Mouse (Mus musculus) midbrain, embryonic 14.5 days (tissue): ENCODE data around the gene Kars. TPM values are rescaled to one million over a fixed set of nuclear protein-coding genes. Genes with fewer than 3 reads are reported as not detected.

Experiments used
- ATAC-seq: fragments of 200-750 bp; cut with Nextera tagmentation; 2 replicates; pipeline ENCODE4 v1.8.0; 2017; ENCODE audit warnings: moderate number of reproducible peaks, moderate library complexity; ENCODE audit not compliant: low FRiP score, low TSS enrichment
- DNase-seq: peaks from one replicate; pipeline ENCODE4 v3.0.0-alpha.2; 2015
- H3K27ac ChIP-seq: fragments of 300-500 bp; sonication (generic); replicated peaks from 2 replicates; pipeline ENCODE4 v1.5.1; 2014; ENCODE audit warnings: mild to moderate bottlenecking, low read depth, low read length, moderate library complexity
- H3K27me3 ChIP-seq: fragments of 300-500 bp; sonication (generic); 2 replicates; pipeline ENCODE4 v1.6.1; 2014; ENCODE audit warnings: low read length, control low read depth, mixed read lengths; ENCODE audit not compliant: control insufficient read depth, insufficient read depth
- H3K36me3 ChIP-seq: fragments of 300-500 bp; sonication (generic); 2 replicates; pipeline ENCODE4 v1.6.1; 2014; ENCODE audit warnings: low read length, control low read depth; ENCODE audit not compliant: control insufficient read depth, insufficient read depth
- H3K4me1 ChIP-seq: fragments of 300-500 bp; sonication (generic); 2 replicates; pipeline ENCODE4 v1.6.1; 2014; ENCODE audit warnings: mild to moderate bottlenecking, antibody characterized with exemption, low read length, control low read depth; ENCODE audit not compliant: control insufficient read depth, insufficient read depth
- H3K4me2 ChIP-seq: fragments of 300-500 bp; sonication (generic); 2 replicates; pipeline ENCODE4 v1.6.1; 2014; ENCODE audit warnings: mild to moderate bottlenecking, low read length, moderate library complexity
- H3K4me3 ChIP-seq: fragments of 300-500 bp; sonication (generic); replicated peaks from 2 replicates; pipeline ENCODE4 v1.5.1; 2014; ENCODE audit warnings: low read depth, low read length
- H3K9ac ChIP-seq: fragments of 300-500 bp; sonication (generic); replicated peaks from 2 replicates; pipeline ENCODE4 v1.6.1; 2014; ENCODE audit warnings: mild to moderate bottlenecking, low read length, moderate library complexity
- H3K9me3 ChIP-seq: fragments of 300-500 bp; sonication (generic); 2 replicates; pipeline ENCODE4 v1.6.1; 2016; ENCODE audit warnings: low read length, control low read depth, mixed read lengths; ENCODE audit not compliant: control insufficient read depth
- WGBS: fragments of 180-500 bp; shearing (Covaris S2); extraction: QIAGEN DNeasy Blood & Tissue Kit; methylation state at CpG from one replicate; pipeline ENCODE4 v1.1.7; 2014; 5-methylcytosine and 5-hydroxymethylcytosine counted together
- polyA plus RNA-seq: library from polyadenylated mRNA; unstranded; fragments of >200 nt; fragmentation: Nextera tagmentation; extraction: Ambion mirVana; gene quantifications from 2 replicates; pipeline ENCODE4 v1.2.1, GENCODE M21; 2014

Kars gene
- polyA plus RNA-seq, 1 experiment from 2014 or later = 186 TPM

GRCm38 (mm10) chr8:112033071-112033470 lies 21.9 kb upstream of the Kars start:
- Histone ChIP-seq H3K4me3 (no peak overlapping the region), H3K9ac (no peak overlapping the region), H3K27ac (no peak overlapping the region), H3K4me2 (no peak overlapping the region), H3K36me3 (no peaks in the 10 kb centered on the region), H3K9me3 (no peaks in the 10 kb centered on the region), H3K27me3 (no peaks in the 10 kb centered on the region), H3K4me1 (no peaks in the 10 kb centered on the region)
- ATAC-seq = no peak
- DNase-seq = no peak
- 50% methylated on average over 7 of the region's 7 CpGs for WGBS

GRCm38 (mm10) chr8:112030663-112031062 lies 19.5 kb upstream of the Kars start:
- H3K36me3 ChIP-seq = no peaks in the 10 kb centered on the region
- no peak overlapping the region for H3K4me3 ChIP-seq
- no peaks in the 10 kb centered on the region for H3K4me1 ChIP-seq
- H3K9ac ChIP-seq = no peak overlapping the region
- H3K4me2 ChIP-seq = no peak overlapping the region
- DNase-seq (no peak), ATAC-seq (no peak)
- 50% methylated on average over 6 of the region's 6 CpGs for WGBS
- H3K9me3 ChIP-seq = no peaks in the 10 kb centered on the region
- no peak overlapping the region for H3K27ac ChIP-seq
- no peaks in the 10 kb centered on the region for H3K27me3 ChIP-seq

- no peaks in the 10 kb centered on the region for H3K4me1 ChIP-seq
- WGBS = 89% methylated on average over 7 of the region's 7 CpGs
- ATAC-seq = no peak
Observed at GRCm38 (mm10) chr8:112029455-112029854, 18.3 kb upstream of the Kars start.

GRCm38 (mm10) chr8:112014936-112015335 lies 3.8 kb upstream of the Kars start, which contains the start of gene Gm6793:
Gm6793 (minus strand) TSS chr8:112015036.
- H3K4me3 ChIP-seq = no peak within 1 kb of the TSS
- ATAC-seq = no peak
- H3K9me3 ChIP-seq = no peaks in the 10 kb centered on the region
- no peak for DNase-seq
- H3K27ac ChIP-seq = no peak within 1 kb of the TSS
- H3K36me3 ChIP-seq = peaks cover 48% of the 10 kb centered on the region
- H3K9ac ChIP-seq = no peak within 1 kb of the TSS
- no peaks in the 10 kb centered on the region for H3K27me3 ChIP-seq
- WGBS = 93% methylated on average over 11 of the region's 11 CpGs
- no peak within 1 kb of the TSS for H3K4me2 ChIP-seq
- peaks cover 15% of the 10 kb centered on the region for H3K4me1 ChIP-seq

More at GRCm38 (mm10) chr8:112029455-112029854, 18.3 kb upstream of the Kars start:
- no peaks in the 10 kb centered on the region for H3K27me3 ChIP-seq
- no peak overlapping the region for H3K4me3 ChIP-seq
- H3K9me3 ChIP-seq = no peaks in the 10 kb centered on the region
- H3K9ac ChIP-seq = no peak overlapping the region
- H3K36me3 ChIP-seq = no peaks in the 10 kb centered on the region
- no peak overlapping the region for H3K27ac ChIP-seq
- no peak overlapping the region for H3K4me2 ChIP-seq
- DNase-seq = no peak

- H3K4me2 ChIP-seq = peak overlapping the region; percentile 64
- H3K4me3 ChIP-seq = peak overlapping the region; percentile 97
- WGBS = under 1% methylated on average over 40 of the region's 40 CpGs
- no peaks in the 10 kb centered on the region for H3K27me3 ChIP-seq
- no peaks in the 10 kb centered on the region for H3K9me3 ChIP-seq
- H3K9ac ChIP-seq = peak overlapping the region; percentile 92
- DNase-seq = peak; percentile 46
- peak; percentile 51 for ATAC-seq
- H3K36me3 ChIP-seq = peaks cover 18% of the 10 kb centered on the region
- peak overlapping the region; percentile 84 for H3K27ac ChIP-seq
- H3K4me1 ChIP-seq = peaks cover 15% of the 10 kb centered on the region
Observed at GRCm38 (mm10) chr8:112011816-112012242, 706 bp upstream of the Kars start.

GRCm38 (mm10) chr8:112009558-112009957 lies 1.6 kb downstream of the Kars start:
- H3K27ac ChIP-seq = no peak overlapping the region
- DNase-seq = no peak
- H3K4me2 ChIP-seq = no peak overlapping the region
- H3K9ac ChIP-seq = no peak overlapping the region
- no peak for ATAC-seq
- H3K4me1 ChIP-seq = peaks cover 15% of the 10 kb centered on the region
- H3K27me3 ChIP-seq = no peaks in the 10 kb centered on the region
- 95% methylated on average over 7 of the region's 7 CpGs for WGBS
- no peaks in the 10 kb centered on the region for H3K9me3 ChIP-seq
- no peak overlapping the region for H3K4me3 ChIP-seq
- peaks cover 8% of the 10 kb centered on the region for H3K36me3 ChIP-seq

GRCm38 (mm10) chr8:112007669-112008068 lies 3.5 kb downstream of the Kars start:
- Histone ChIP-seq H3K4me3 (no peak overlapping the region), H3K27me3 (no peaks in the 10 kb centered on the region), H3K4me2 (no peak overlapping the region), H3K27ac (no peak overlapping the region), H3K36me3 (peaks cover 24% of the 10 kb centered on the region), H3K9ac (no peak overlapping the region), H3K9me3 (no peaks in the 10 kb centered on the region), H3K4me1 (peaks cover 8% of the 10 kb centered on the region)
- ATAC-seq (no peak), DNase-seq (no peak)
- 95% methylated on average over 2 of the region's 2 CpGs for WGBS

GRCm38 (mm10) chr8:112005601-112006000 lies 5.5 kb downstream of the Kars start:
- 95% methylated on average over 6 of the region's 6 CpGs for WGBS
- H3K27ac ChIP-seq = no peak overlapping the region
- H3K4me3 ChIP-seq = no peak overlapping the region
- no peak for ATAC-seq
- peaks cover 6% of the 10 kb centered on the region for H3K4me1 ChIP-seq
- peaks cover 45% of the 10 kb centered on the region for H3K36me3 ChIP-seq
- no peak overlapping the region for H3K9ac ChIP-seq
- H3K4me2 ChIP-seq = no peak overlapping the region
- no peaks in the 10 kb centered on the region for H3K27me3 ChIP-seq
- no peak for DNase-seq
- no peaks in the 10 kb centered on the region for H3K9me3 ChIP-seq

- H3K27ac ChIP-seq = no peak overlapping the region
- H3K9me3 ChIP-seq = no peaks in the 10 kb centered on the region
- no peak for ATAC-seq
- no peak overlapping the region for H3K4me2 ChIP-seq
- no peak overlapping the region for H3K4me3 ChIP-seq
- no peak overlapping the region for H3K9ac ChIP-seq
- peaks cover 53% of the 10 kb centered on the region for H3K36me3 ChIP-seq
- no peaks in the 10 kb centered on the region for H3K27me3 ChIP-seq
- no peak for DNase-seq
- H3K4me1 ChIP-seq = no peaks in the 10 kb centered on the region
Observed at GRCm38 (mm10) chr8:112004754-112005153, 6.4 kb downstream of the Kars start.
